Mouse (Mus musculus): ENCODE measurements around the gene Ric3. TPM values are rescaled to one million over a fixed set of nuclear protein-coding genes. Genes with fewer than 3 reads are reported as not detected.

Ric3 gene
- polyA plus RNA-seq, 1 experiment from 2014 or later: 0.50 TPM

DNA sequence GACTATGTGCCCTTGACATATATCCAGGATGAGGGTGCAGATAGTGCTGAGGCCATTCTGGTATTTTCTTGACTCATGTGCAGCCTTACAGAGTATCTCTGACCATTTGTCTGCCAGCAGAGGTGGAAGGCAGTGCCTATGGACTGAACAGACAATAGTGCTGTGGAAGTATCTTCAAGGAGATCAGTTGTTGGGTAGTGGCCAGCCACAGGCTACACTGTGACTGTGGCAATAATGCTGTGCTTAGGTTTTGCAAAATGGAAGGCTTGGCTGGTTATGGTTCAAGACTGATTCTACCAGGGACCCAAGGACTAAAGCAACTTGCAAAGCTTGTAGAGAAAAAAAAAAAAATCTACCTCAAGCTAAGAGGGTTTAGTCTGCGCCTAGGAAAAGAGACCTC is 70.6 kb downstream of the Ric3 start:
- H3K27me3 ChIP-seq (ENCODE audit: control insufficient read depth, insufficient read depth, low read length): peaks cover 53% of the 10 kb centered on the region
- H3K4me1 ChIP-seq (ENCODE audit: control insufficient read depth in 2 of 2, insufficient read depth in 2 of 2, low read length in 2 of 2): no peaks in the 10 kb centered on the region
- no peak overlapping the region for H3K4me3 ChIP-seq (ENCODE audit: control insufficient read depth in 1 of 2, insufficient read depth in 1 of 2, low read depth in 1 of 2, low read length in 2 of 2)
- no peak overlapping the region for H3K4me2 ChIP-seq (ENCODE audit: low read length)
- no peak overlapping the region for H3K27ac ChIP-seq (replicated peaks in 1 of 2; ENCODE audit: control insufficient read depth in 1 of 2, insufficient read depth in 1 of 2, low read depth in 2 of 2, low read length in 2 of 2)
- no peak overlapping the region for H3K9ac ChIP-seq (ENCODE audit: low read length)
- no peaks in the 10 kb centered on the region for H3K9me3 ChIP-seq (ENCODE audit: control insufficient read depth, low read length)
- 82% methylated on average over 1 of the region's 1 CpGs for WGBS
- ATAC-seq (ENCODE audit: insufficient number of reproducible peaks, insufficient read depth, low FRiP score, low read depth): no peak
- no peaks in the 10 kb centered on the region for H3K36me3 ChIP-seq (ENCODE audit: control insufficient read depth, insufficient read depth, low read length)

DNA sequence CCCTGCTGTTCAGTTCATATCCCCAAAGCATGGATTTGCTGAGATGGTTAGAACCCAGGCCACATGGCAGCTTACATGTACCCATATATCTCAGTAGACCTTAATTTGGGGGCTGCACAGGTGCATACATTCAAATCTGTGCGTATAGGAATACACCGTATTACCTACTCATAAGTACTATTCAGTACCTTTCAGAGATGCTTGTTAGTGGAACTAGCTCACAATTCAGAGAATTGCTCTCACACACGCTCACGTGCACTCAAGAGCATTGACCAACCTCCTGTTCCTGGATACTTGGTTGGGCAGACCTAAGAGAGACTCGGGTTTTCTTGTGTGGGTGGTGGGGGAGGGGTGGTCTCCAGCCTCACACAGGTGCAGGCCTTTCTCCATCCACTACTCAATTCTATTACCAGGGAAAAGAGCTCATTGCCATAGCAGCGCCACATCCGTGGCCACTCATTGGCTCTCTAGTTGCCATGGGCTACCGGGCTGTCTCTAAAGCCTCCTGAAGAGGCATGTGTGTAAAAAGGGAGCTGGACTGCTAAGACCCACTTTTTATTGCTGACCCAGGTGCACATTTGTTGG is 71.4 kb downstream of the Ric3 start:
- Histone ChIP-seq H3K36me3 (ENCODE audit: control insufficient read depth, insufficient read depth, low read length) (no peaks in the 10 kb centered on the region), H3K9ac (ENCODE audit: low read length) (no peak overlapping the region), H3K4me3 (ENCODE audit: control insufficient read depth in 1 of 2, insufficient read depth in 1 of 2, low read depth in 1 of 2, low read length in 2 of 2) (peak overlapping the region in 1 of 2 experiments; percentile 56; a peak in 1 of 4 replicates), H3K27ac (replicated peaks in 1 of 2; ENCODE audit: control insufficient read depth in 1 of 2, insufficient read depth in 1 of 2, low read depth in 2 of 2, low read length in 2 of 2) (no peak overlapping the region), H3K4me2 (ENCODE audit: low read length) (no peak overlapping the region), H3K9me3 (ENCODE audit: control insufficient read depth, low read length) (no peaks in the 10 kb centered on the region), H3K4me1 (ENCODE audit: control insufficient read depth in 2 of 2, insufficient read depth in 2 of 2, low read length in 2 of 2) (no peaks in the 10 kb centered on the region), H3K27me3 (ENCODE audit: control insufficient read depth, insufficient read depth, low read length) (peaks cover 53% of the 10 kb centered on the region)
- 55% methylated on average over 8 of the region's 8 CpGs for WGBS
- ATAC-seq (ENCODE audit: insufficient number of reproducible peaks, insufficient read depth, low FRiP score, low read depth): no peak

DNA sequence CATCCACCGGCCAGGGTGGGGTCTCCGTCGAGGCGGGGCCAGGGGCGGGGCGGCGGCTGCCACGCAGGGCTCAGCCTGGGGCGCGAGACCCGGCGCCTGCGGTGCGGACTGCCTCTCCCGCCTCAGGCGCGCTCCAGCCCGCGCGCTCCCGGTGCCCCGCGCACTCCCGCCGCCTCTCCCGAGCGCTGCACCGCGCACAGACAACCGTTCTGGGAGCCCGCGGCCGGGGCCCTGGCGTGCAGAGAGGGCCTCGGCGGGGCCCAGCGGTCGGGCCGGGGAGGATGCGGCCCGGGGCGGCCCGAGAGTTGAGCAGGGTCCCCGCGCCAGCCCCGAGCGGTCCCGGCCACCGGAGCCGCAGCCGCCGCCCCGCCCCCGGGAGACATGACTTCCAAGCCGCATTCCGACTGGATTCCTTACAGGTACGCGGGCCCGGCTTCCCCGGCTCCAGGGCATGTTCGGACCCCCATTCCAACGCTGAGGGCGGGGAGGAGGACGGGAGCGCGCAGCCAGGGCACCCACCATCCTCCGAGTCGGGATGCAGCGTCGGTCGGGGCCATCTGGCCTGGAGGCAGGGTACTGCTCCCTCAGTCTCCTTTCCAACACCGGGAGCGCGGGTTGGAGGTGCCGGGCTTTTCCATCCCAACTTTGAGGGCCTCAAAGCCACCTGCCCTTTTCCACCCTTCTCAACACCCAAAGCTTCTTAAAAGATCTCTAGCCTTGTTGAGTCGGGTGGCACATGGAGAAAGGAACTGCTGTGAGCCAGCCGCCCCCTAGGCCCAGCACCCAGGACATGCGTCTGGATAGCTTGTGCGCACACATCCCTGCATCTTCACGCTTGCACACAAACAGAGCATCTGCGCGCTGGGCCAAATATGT is 72.2 kb downstream of the Ric3 start:
- H3K4me1 ChIP-seq (ENCODE audit: control insufficient read depth in 2 of 2, insufficient read depth in 2 of 2, low read length in 2 of 2): no peaks in the 10 kb centered on the region

DNA sequence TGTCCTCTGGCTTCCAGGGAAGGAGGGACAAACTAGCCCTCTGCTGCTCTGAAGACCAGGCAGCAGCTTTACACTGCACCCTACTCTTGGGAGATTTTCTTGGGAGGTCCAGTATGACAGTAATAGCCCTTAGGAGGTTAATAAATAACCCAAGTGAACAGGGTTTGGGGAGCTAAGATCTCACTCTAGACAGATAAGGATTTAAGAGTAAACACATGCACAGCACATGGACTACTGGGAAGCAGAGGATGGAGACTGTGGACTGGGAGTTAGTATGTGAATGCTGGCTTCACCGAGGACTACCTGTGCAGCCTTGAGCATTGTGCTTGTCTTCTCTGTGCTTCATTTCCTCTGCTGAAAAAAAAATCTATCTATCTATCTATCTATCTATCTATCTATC is 73.9 kb downstream of the Ric3 start:
- no peaks in the 10 kb centered on the region for H3K4me1 ChIP-seq (ENCODE audit: control insufficient read depth in 2 of 2, insufficient read depth in 2 of 2, low read length in 2 of 2)

More for the DNA sequence above, 72.2 kb downstream of the Ric3 start:
- peak; percentile 11; the same call in 1 of the 2 replicates for ATAC-seq (ENCODE audit: insufficient number of reproducible peaks, insufficient read depth, low FRiP score, low read depth)
- H3K9ac ChIP-seq (ENCODE audit: low read length): peak overlapping the region; percentile 27; the same call in 1 of the 2 replicates
- WGBS: 2% methylated on average over 70 of the region's 82 CpGs
- H3K9me3 ChIP-seq (ENCODE audit: control insufficient read depth, low read length): no peaks in the 10 kb centered on the region
- no peak overlapping the region for H3K27ac ChIP-seq (replicated peaks in 1 of 2; ENCODE audit: control insufficient read depth in 1 of 2, insufficient read depth in 1 of 2, low read depth in 2 of 2, low read length in 2 of 2)
- peaks cover 53% of the 10 kb centered on the region for H3K27me3 ChIP-seq (ENCODE audit: control insufficient read depth, insufficient read depth, low read length)
- no peaks in the 10 kb centered on the region for H3K36me3 ChIP-seq (ENCODE audit: control insufficient read depth, insufficient read depth, low read length)
- H3K4me2 ChIP-seq (ENCODE audit: low read length): peak overlapping the region; percentile 75
- peak overlapping the region; percentile 47 to 56 for H3K4me3 ChIP-seq (ENCODE audit: control insufficient read depth in 1 of 2, insufficient read depth in 1 of 2, low read depth in 1 of 2, low read length in 2 of 2)

DNA sequence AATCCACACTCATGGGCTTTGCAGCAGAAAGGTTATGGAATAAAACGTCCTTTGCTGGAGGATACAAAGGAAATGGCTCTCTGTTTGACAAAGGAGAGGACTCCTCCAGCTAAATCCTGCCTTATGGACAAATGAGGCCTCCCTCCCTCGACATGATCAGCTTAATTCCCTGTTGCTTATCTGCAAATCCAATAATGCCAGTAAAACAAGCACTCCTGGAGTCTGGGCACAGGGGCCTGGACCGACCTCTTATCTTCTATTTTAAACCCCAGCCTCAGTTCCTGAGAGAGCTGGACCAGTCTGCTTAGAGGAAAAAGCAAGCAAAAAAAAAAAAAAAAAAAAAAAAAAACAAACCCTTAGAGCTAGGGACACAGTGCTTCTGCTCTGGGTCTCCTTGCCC is 79.5 kb downstream of the Ric3 start:
- Histone ChIP-seq H3K27me3 (ENCODE audit: control insufficient read depth, insufficient read depth, low read length) (peaks cover 4% of the 10 kb centered on the region), H3K4me1 (ENCODE audit: control insufficient read depth in 2 of 2, insufficient read depth in 2 of 2, low read length in 2 of 2) (no peaks in the 10 kb centered on the region), H3K9ac (ENCODE audit: low read length) (no peak overlapping the region), H3K9me3 (ENCODE audit: control insufficient read depth, low read length) (no peaks in the 10 kb centered on the region), H3K4me2 (ENCODE audit: low read length) (no peak overlapping the region), H3K36me3 (ENCODE audit: control insufficient read depth, insufficient read depth, low read length) (no peaks in the 10 kb centered on the region), H3K4me3 (ENCODE audit: control insufficient read depth in 1 of 2, insufficient read depth in 1 of 2, low read depth in 1 of 2, low read length in 2 of 2) (no peak overlapping the region), H3K27ac (replicated peaks in 1 of 2; ENCODE audit: control insufficient read depth in 1 of 2, insufficient read depth in 1 of 2, low read depth in 2 of 2, low read length in 2 of 2) (no peak overlapping the region)
- no peak for ATAC-seq (ENCODE audit: insufficient number of reproducible peaks, insufficient read depth, low FRiP score, low read depth)
- WGBS: 17% methylated on average over 3 of the region's 3 CpGs

More for the DNA sequence above, 73.9 kb downstream of the Ric3 start:
- ATAC-seq (ENCODE audit: insufficient number of reproducible peaks, insufficient read depth, low FRiP score, low read depth): no peak
- no peak overlapping the region for H3K4me2 ChIP-seq (ENCODE audit: low read length)
- H3K27ac ChIP-seq (replicated peaks in 1 of 2; ENCODE audit: control insufficient read depth in 1 of 2, insufficient read depth in 1 of 2, low read depth in 2 of 2, low read length in 2 of 2): no peak overlapping the region
- H3K9me3 ChIP-seq (ENCODE audit: control insufficient read depth, low read length): no peaks in the 10 kb centered on the region
- H3K4me3 ChIP-seq (ENCODE audit: control insufficient read depth in 1 of 2, insufficient read depth in 1 of 2, low read depth in 1 of 2, low read length in 2 of 2): no peak overlapping the region
- no peaks in the 10 kb centered on the region for H3K36me3 ChIP-seq (ENCODE audit: control insufficient read depth, insufficient read depth, low read length)
- WGBS: 90% methylated on average over 1 of the region's 1 CpGs
- H3K9ac ChIP-seq (ENCODE audit: low read length): no peak overlapping the region
- H3K27me3 ChIP-seq (ENCODE audit: control insufficient read depth, insufficient read depth, low read length): peaks cover 53% of the 10 kb centered on the region

- WGBS: 73% methylated on average over 4 of the region's 4 CpGs
- Histone ChIP-seq H3K9ac (ENCODE audit: low read length) (no peak overlapping the region), H3K27ac (replicated peaks in 1 of 2; ENCODE audit: control insufficient read depth in 1 of 2, insufficient read depth in 1 of 2, low read depth in 2 of 2, low read length in 2 of 2) (no peak overlapping the region), H3K4me3 (ENCODE audit: control insufficient read depth in 1 of 2, insufficient read depth in 1 of 2, low read depth in 1 of 2, low read length in 2 of 2) (no peak overlapping the region), H3K4me1 (ENCODE audit: control insufficient read depth in 2 of 2, insufficient read depth in 2 of 2, low read length in 2 of 2) (no peaks in the 10 kb centered on the region), H3K4me2 (ENCODE audit: low read length) (no peak overlapping the region), H3K9me3 (ENCODE audit: control insufficient read depth, low read length) (no peaks in the 10 kb centered on the region), H3K27me3 (ENCODE audit: control insufficient read depth, insufficient read depth, low read length) (no peaks in the 10 kb centered on the region), H3K36me3 (ENCODE audit: control insufficient read depth, insufficient read depth, low read length) (no peaks in the 10 kb centered on the region)
- ATAC-seq (ENCODE audit: insufficient number of reproducible peaks, insufficient read depth, low FRiP score, low read depth): no peak
Measured at GRCm38 (mm10) chr7:109001971-109002370, 81.2 kb downstream of the Ric3 start.

DNA sequence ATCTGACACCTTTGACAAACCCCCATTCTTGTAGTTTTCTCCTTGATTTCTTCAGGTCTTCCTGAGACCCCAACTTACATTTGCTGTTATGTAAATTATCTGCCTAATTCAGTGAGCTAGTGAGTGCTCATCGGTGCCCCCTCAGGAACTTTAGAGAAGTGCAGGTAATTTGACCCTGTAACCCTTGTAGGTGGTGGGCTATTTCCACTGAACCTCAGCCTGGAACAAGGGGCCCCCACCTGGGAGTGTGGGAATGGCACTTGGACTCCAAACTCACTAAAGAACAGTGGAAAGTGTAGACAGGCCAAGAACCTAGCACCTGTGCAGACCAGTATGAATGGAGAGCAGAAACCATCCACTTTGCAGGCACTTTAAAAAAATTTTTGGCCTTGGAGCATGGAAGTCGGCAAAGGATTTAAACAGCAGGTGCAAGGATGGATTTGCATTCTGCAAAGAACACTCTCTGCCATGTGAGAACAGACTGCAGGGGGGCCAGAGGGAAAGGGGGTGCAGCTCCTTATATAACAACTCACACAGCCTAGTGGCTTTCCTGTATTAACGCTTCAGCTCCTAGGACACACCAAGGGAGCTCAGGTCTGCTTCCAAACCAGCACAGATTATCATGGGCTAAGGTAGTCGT is 82.7 kb downstream of the Ric3 start:
- Histone ChIP-seq H3K27me3 (ENCODE audit: control insufficient read depth, insufficient read depth, low read length) (no peaks in the 10 kb centered on the region), H3K9ac (ENCODE audit: low read length) (no peak overlapping the region), H3K27ac (replicated peaks in 1 of 2; ENCODE audit: control insufficient read depth in 1 of 2, insufficient read depth in 1 of 2, low read depth in 2 of 2, low read length in 2 of 2) (no peak overlapping the region), H3K4me1 (ENCODE audit: control insufficient read depth in 2 of 2, insufficient read depth in 2 of 2, low read length in 2 of 2) (no peaks in the 10 kb centered on the region), H3K4me3 (ENCODE audit: control insufficient read depth in 1 of 2, insufficient read depth in 1 of 2, low read depth in 1 of 2, low read length in 2 of 2) (no peak overlapping the region), H3K9me3 (ENCODE audit: control insufficient read depth, low read length) (no peaks in the 10 kb centered on the region), H3K36me3 (ENCODE audit: control insufficient read depth, insufficient read depth, low read length) (no peaks in the 10 kb centered on the region), H3K4me2 (ENCODE audit: low read length) (no peak overlapping the region)
- 43% methylated on average over 4 of the region's 4 CpGs for WGBS
- no peak for ATAC-seq (ENCODE audit: insufficient number of reproducible peaks, insufficient read depth, low FRiP score, low read depth)

All from heart, embryonic 14.5 days (tissue).